Mouse (Mus musculus): ENCODE results near the gene Wdr91.

The Wdr91 gene

GRCm38 (mm10) chr6:34862791-34863403, 47.8 kb downstream of the Wdr91 start, which contains the start of gene Tmem140:
Tmem140 (plus strand) TSS chr6:34863146.
- DNase-seq (ENCODE audit: low spot score): no peak

GRCm38 (mm10) chr6:34862381-34862780, 48.3 kb downstream of the Wdr91 start:
- no peak for DNase-seq (ENCODE audit: low spot score)

GRCm38 (mm10) chr6:34861546-34862053, 49.1 kb downstream of the Wdr91 start:
- DNase-seq (ENCODE audit: low spot score): no peak

- no peak for DNase-seq (ENCODE audit: low spot score)
Observed at GRCm38 (mm10) chr6:34832352-34832751, 78.3 kb downstream of the Wdr91 start.

All from embryo, embryonic 10.5 days (tissue).